Mouse (Mus musculus): ENCODE data around the gene Pou3f3.

DNA sequence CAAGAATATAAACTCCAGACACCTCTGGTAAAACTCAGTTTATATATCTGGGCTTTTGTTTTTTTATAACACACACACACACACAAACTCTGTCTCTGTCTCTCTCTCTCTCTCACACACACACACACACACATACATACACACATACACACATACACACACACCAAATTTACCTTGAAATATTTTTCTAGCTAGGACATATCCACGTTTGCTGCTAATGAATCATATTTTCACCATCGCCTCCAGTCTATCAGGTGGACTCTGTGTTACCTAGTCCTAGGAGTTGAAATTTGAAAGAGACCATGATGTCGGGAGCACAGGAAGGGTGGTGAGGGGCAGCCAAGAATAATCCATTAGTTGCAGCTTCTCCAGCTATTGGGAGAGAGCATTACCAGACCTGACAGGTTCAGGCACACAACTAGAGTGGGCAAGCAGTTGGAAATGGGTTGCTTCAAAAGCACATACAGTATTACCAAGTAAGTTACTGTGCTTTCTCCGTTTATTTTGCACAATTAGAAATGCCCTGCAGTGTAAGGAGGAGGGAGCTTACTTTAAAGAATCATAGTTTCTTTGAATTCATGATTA, 6.9 kb upstream of the Pou3f3 start:
- TF ChIP-seq GATA1 (IDR thresholded peaks at IDR 0.05; ENCODE audit: borderline replicate concordance, low read length), result no peak
- TF ChIP-seq FLI1 (IDR thresholded peaks at IDR 0.05; ENCODE audit: low read length), result no peak

Measured in megakaryocyte, embryonic 14.5 days (primary cell).